Mouse (Mus musculus): ENCODE data around the gene Aff4.
"Not testable (repeated sequence)": the region's sequence is repeated elsewhere in the genome, so short reads cannot be mapped to it uniquely, and the experiment has no call there.

The Aff4 gene

GRCm38 (mm10) chr11:53350291-53351223, at the start of gene Aff4:
Gene Aff4, plus strand, starts transcription at chr11:53350833.
- DNase-seq (ENCODE audit: low spot score in 2 of 2): peak; percentile 82 to 88

- DNase-seq (ENCODE audit: low spot score in 2 of 2): no peak
Observed at GRCm38 (mm10) chr11:53301167-53301515, 49.5 kb upstream of the Aff4 start.

GRCm38 (mm10) chr11:53304044-53304840, 46.4 kb upstream of the Aff4 start:
- DNase-seq (ENCODE audit: low spot score in 2 of 2): no peak

- DNase-seq (ENCODE audit: low spot score in 2 of 2): no peak
Observed at GRCm38 (mm10) chr11:53306965-53307364, 43.7 kb upstream of the Aff4 start.

- no peak for DNase-seq (ENCODE audit: low spot score in 2 of 2)
Observed at GRCm38 (mm10) chr11:53307558-53308065, 43.0 kb upstream of the Aff4 start.

- no peak for DNase-seq (ENCODE audit: low spot score in 2 of 2)
Observed at GRCm38 (mm10) chr11:53308251-53308864, 42.3 kb upstream of the Aff4 start.

GRCm38 (mm10) chr11:53308884-53309310, 41.7 kb upstream of the Aff4 start:
- DNase-seq (ENCODE audit: low spot score in 2 of 2): no peak

GRCm38 (mm10) chr11:53311385-53311784, 39.2 kb upstream of the Aff4 start:
- no peak for DNase-seq (ENCODE audit: low spot score in 2 of 2)

- DNase-seq (ENCODE audit: low spot score in 2 of 2): not testable (repeated sequence)
Observed at GRCm38 (mm10) chr11:53312823-53313222, 37.8 kb upstream of the Aff4 start.

- DNase-seq (ENCODE audit: low spot score in 2 of 2): no peak
Observed at GRCm38 (mm10) chr11:53314770-53315173, 35.9 kb upstream of the Aff4 start.

- DNase-seq (ENCODE audit: low spot score in 2 of 2): no peak
Observed at GRCm38 (mm10) chr11:53316996-53317395, 33.6 kb upstream of the Aff4 start.

- DNase-seq (ENCODE audit: low spot score in 2 of 2): no peak
Observed at GRCm38 (mm10) chr11:53318041-53318440, 32.6 kb upstream of the Aff4 start.

GRCm38 (mm10) chr11:53318568-53318967, 32.1 kb upstream of the Aff4 start:
- not testable (repeated sequence) for DNase-seq (ENCODE audit: low spot score in 2 of 2)

- not testable (repeated sequence) for DNase-seq (ENCODE audit: low spot score in 2 of 2)
Observed at GRCm38 (mm10) chr11:53319867-53320266, 30.8 kb upstream of the Aff4 start.

- peak; percentile 82 to 88 for DNase-seq (ENCODE audit: low spot score in 2 of 2)
Observed at GRCm38 (mm10) chr11:53324512-53324968, 26.1 kb upstream of the Aff4 start, which contains the start of gene Zcchc10. Gene Zcchc10, plus strand, starts transcription at chr11:53324679.

GRCm38 (mm10) chr11:53330325-53330724, 20.3 kb upstream of the Aff4 start:
- no peak for DNase-seq (ENCODE audit: low spot score in 2 of 2)

- no peak for DNase-seq (ENCODE audit: low spot score in 2 of 2)
Observed at GRCm38 (mm10) chr11:53331121-53331520, 19.5 kb upstream of the Aff4 start.

GRCm38 (mm10) chr11:53332076-53332680, 18.5 kb upstream of the Aff4 start:
- DNase-seq (ENCODE audit: low spot score in 2 of 2): no peak

GRCm38 (mm10) chr11:53335505-53336181, 15.0 kb upstream of the Aff4 start:
- DNase-seq (ENCODE audit: low spot score in 2 of 2): no peak

- DNase-seq (ENCODE audit: low spot score in 2 of 2): no peak
Observed at GRCm38 (mm10) chr11:53336182-53336571, 14.5 kb upstream of the Aff4 start.

GRCm38 (mm10) chr11:53336924-53337323, 13.7 kb upstream of the Aff4 start:
- no peak for DNase-seq (ENCODE audit: low spot score in 2 of 2)
